Mouse (Mus musculus): ENCODE measurements around the gene Vmn1r74.
"Not testable (repeated sequence)": the region's sequence is repeated elsewhere in the genome, so short reads cannot be mapped to it uniquely, and the experiment has no call there.

Gene Vmn1r74

DNA sequence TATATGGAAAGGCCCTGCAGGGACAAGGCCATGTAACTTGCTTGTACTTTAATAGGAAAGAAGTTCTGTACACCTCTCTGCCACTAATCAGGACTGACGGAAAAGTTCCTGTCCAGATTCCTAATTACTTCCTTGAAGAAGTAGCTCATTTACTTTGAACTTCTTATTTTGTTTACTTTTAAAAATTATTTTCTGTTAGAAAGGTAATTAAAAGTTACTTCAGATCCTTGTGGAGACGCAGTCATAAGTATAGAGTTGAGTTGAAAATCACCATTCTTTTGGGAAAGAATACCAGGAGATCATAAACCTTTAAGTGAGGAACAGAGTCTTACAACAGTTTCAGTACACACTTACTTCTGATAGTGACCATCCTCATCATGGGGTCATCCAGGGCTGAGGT, at the start of gene Vmn1r74:
Vmn1r74 (plus strand) TSS at position 301 of the 400 bp plus-strand sequence.
- ATAC-seq (ENCODE audit: low TSS enrichment) = no peak

DNA sequence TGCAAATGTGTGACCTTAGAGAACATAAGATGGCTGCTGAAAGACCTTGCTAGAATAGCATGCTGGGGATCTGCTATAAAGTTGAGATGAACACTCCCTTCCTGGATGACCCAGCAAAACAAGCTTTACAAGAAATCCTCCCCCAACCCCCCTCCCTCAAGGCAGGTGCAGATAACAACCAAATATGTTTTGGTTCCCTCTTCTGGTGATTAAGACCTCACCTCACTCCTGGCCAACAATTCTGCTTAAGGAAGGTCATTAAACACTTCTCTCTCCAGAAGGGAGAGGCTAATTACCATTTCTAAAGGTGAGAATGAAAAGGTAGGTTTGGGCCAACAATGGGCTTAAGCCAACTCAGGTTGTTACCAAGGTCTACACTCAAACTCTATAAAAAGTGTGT, 20.0 kb upstream of the Vmn1r74 start:
- no peak for ATAC-seq (ENCODE audit: low TSS enrichment)

DNA sequence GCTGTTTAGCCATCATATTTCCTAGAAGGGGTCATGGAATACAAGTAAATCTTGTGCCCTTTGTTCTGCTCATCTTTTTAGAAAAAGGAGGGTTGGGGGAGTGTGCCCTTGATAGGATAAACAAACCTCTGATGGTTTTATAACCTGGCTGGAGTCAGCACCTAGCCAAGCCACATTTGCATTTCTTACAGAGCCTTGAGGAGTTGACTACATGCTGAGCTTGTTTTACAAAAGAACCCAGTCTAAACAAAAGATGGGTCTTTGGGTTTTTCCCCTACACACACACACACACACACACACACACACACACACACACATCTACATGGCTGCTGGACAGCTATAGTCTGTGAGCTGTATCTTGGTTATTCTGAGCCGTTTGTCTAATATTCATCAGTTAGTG, 11.6 kb upstream of the Vmn1r74 start:
- no peak for ATAC-seq (ENCODE audit: low TSS enrichment)

DNA sequence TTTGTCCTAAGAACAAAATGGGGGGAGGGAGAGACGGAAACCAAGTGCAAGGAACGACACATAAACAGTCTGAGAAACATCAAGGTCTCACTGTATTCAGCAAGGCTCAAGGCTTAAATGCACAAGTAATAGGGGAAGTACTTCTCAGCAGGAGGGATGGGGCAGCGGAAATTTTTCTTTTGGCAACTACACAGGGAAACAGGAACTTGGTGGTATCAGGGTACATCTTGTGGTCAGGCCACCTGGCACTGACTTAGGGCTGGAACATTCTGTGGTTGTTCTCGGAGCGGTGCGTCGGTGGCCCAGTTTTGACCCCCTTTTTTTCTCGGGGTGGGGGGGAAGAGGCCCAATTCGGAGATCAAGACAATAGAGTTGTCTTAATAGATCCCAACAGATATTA, 10.5 kb upstream of the Vmn1r74 start:
- ATAC-seq (ENCODE audit: low TSS enrichment) = not testable (repeated sequence)

DNA sequence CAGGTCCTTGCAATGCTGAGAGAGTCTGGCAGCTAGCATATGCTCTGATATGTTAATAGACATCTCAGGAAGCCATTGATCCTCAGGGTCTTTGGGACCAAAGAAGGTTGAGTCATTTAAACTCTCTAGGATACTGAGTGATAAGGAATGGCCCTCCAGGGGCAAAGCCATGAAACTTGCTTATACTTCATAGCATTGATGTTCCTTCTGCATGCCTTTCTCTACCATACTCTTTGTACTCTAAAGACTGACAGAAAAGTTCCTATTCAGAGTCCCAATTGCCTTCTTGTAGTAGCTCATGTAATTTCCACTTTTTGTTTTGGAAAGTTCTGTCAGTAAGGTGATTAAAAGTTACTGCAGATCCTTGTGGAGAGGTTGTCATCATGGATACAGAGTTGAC, 40.5 kb downstream of the Vmn1r74 start, which contains the start of gene Vmn1r75:
Vmn1r75 (plus strand) TSS at position 301 of the 400 bp plus-strand sequence.
- no peak for ATAC-seq (ENCODE audit: low TSS enrichment)

Measured in frontal cortex, adult (tissue).